Mouse (Mus musculus) hindbrain, postnatal 0 days (tissue): ENCODE data around the gene Cemip2. TPM values are rescaled to one million over a fixed set of nuclear protein-coding genes. Genes with fewer than 3 reads are reported as not detected.

Source experiments
- ATAC-seq: fragments of 200-750 bp; cut with Nextera tagmentation; 2 replicates; pipeline ENCODE4 v1.8.0; 2017; ENCODE audit warnings: mild to moderate bottlenecking, moderate TSS enrichment, moderate library complexity
- DNase-seq: peaks from one replicate; pipeline ENCODE4 v3.0.0-alpha.2; 2015; ENCODE audit warnings: low spot score
- H3K27ac ChIP-seq: fragments of 300-500 bp; sonication (generic); 2 replicates; pipeline ENCODE4 v1.5.1; 2014; ENCODE audit warnings: mild to moderate bottlenecking
- H3K27me3 ChIP-seq: fragments of 300-500 bp; sonication (generic); 2 replicates; pipeline ENCODE4 v1.6.1; 2014; ENCODE audit warnings: low read length, mixed read lengths; ENCODE audit not compliant: insufficient read depth
- H3K36me3 ChIP-seq: fragments of 300-500 bp; sonication (generic); 2 replicates; pipeline ENCODE4 v1.6.1; 2014; ENCODE audit warnings: low read length, mixed read lengths; ENCODE audit not compliant: insufficient read depth
- H3K4me1 ChIP-seq: fragments of 300-500 bp; sonication (generic); 2 replicates; pipeline ENCODE4 v1.6.1; 2014; ENCODE audit warnings: antibody characterized with exemption, low read length, mixed read lengths; ENCODE audit not compliant: insufficient read depth
- H3K4me2 ChIP-seq: fragments of 300-500 bp; sonication (generic); 2 replicates; pipeline ENCODE4 v1.6.1; 2014; ENCODE audit warnings: low read depth, mild to moderate bottlenecking, low read length, moderate library complexity, mixed read lengths
- H3K4me3 ChIP-seq: fragments of 300-500 bp; sonication (generic); 2 replicates; pipeline ENCODE4 v1.5.1; 2014; ENCODE audit warnings: low read length
- H3K9ac ChIP-seq: fragments of 300-500 bp; sonication (generic); replicated peaks from 2 replicates; pipeline ENCODE4 v1.6.1; 2014; ENCODE audit warnings: mild to moderate bottlenecking, low read length, moderate library complexity, mixed read lengths
- H3K9me3 ChIP-seq: fragments of 300-500 bp; sonication (generic); 2 replicates; pipeline ENCODE4 v1.6.1; 2016; ENCODE audit warnings: low read length, mixed read lengths
- CTCF ChIP-seq: IDR thresholded peaks from 2 replicates; pipeline ENCODE4 v1.5.1; 2016; ENCODE audit warnings: antibody characterized with exemption, control low read depth, low read depth
- WGBS: fragments of 180-500 bp; shearing (Covaris S2); extraction: QIAGEN DNeasy Blood & Tissue Kit; methylation state at CpG from one replicate; pipeline ENCODE4 v1.1.7; 2014; 5-methylcytosine and 5-hydroxymethylcytosine counted together
- polyA plus RNA-seq: library from polyadenylated mRNA; unstranded; fragments of >200 nt; fragmentation: Nextera tagmentation; extraction: Ambion mirVana; gene quantifications from 2 replicates; pipeline ENCODE4 v1.2.1, GENCODE M21; 2015
- total RNA-seq: library from RNA; depleted of rRNA; stranded (reverse); fragments of >200 nt; gene quantifications from 2 replicates; pipeline ENCODE4 v1.2.3, GENCODE M21; 2014

Gene Cemip2
- total and polyA plus RNA-seq, 2 experiments from 2014 or later: 11.7 to 25.1 TPM

- H3K36me3 ChIP-seq: peaks cover 17% of the 10 kb centered on the region
Observed at GRCm38 (mm10) chr19:21858846-21859521, 80.8 kb downstream of the Cemip2 start.

GRCm38 (mm10) chr19:21860132-21860531, 82.0 kb downstream of the Cemip2 start:
- 80% methylated on average over 5 of the region's 5 CpGs for WGBS
- Histone ChIP-seq H3K27ac (no peak overlapping the region), H3K36me3 (peaks cover 13% of the 10 kb centered on the region), H3K9me3 (no peaks in the 10 kb centered on the region), H3K9ac (no peak overlapping the region), H3K4me1 (no peaks in the 10 kb centered on the region), H3K4me3 (no peak overlapping the region), H3K4me2 (no peak overlapping the region), H3K27me3 (no peaks in the 10 kb centered on the region)
- ATAC-seq (no peak), DNase-seq (no peak)
- no peak for TF ChIP-seq CTCF

More at GRCm38 (mm10) chr19:21858846-21859521, 80.8 kb downstream of the Cemip2 start:
- no peaks in the 10 kb centered on the region for H3K9me3 ChIP-seq
- H3K27me3 ChIP-seq: no peaks in the 10 kb centered on the region
- DNase-seq: no peak
- no peak for ATAC-seq
- H3K4me3 ChIP-seq: no peak overlapping the region
- H3K4me1 ChIP-seq: no peaks in the 10 kb centered on the region
- H3K4me2 ChIP-seq: no peak overlapping the region
- WGBS: 88% methylated on average over 12 of the region's 12 CpGs
- no peak for TF ChIP-seq CTCF
- H3K27ac ChIP-seq: no peak overlapping the region
- H3K9ac ChIP-seq: no peak overlapping the region

- Histone ChIP-seq H3K36me3 (peaks cover 9% of the 10 kb centered on the region), H3K27me3 (no peaks in the 10 kb centered on the region), H3K4me1 (no peaks in the 10 kb centered on the region), H3K27ac (no peak overlapping the region), H3K9me3 (no peaks in the 10 kb centered on the region), H3K4me3 (no peak overlapping the region), H3K4me2 (no peak overlapping the region), H3K9ac (no peak overlapping the region)
- no peak for ATAC-seq
- TF ChIP-seq CTCF: no peak
- no peak for DNase-seq
- 95% methylated on average over 6 of the region's 6 CpGs for WGBS
Observed at GRCm38 (mm10) chr19:21860894-21861293, 82.8 kb downstream of the Cemip2 start.

GRCm38 (mm10) chr19:21862289-21862990, 84.3 kb downstream of the Cemip2 start:
- Histone ChIP-seq H3K4me2 (no peak overlapping the region), H3K9me3 (no peaks in the 10 kb centered on the region), H3K36me3 (peaks cover 3% of the 10 kb centered on the region; the same call in 1 of the 2 replicates), H3K27ac (no peak overlapping the region), H3K27me3 (no peaks in the 10 kb centered on the region), H3K4me1 (no peaks in the 10 kb centered on the region), H3K4me3 (no peak overlapping the region), H3K9ac (no peak overlapping the region)
- TF ChIP-seq CTCF: no peak
- ATAC-seq (no peak), DNase-seq (no peak)
- WGBS: 88% methylated on average over 5 of the region's 5 CpGs

GRCm38 (mm10) chr19:21862991-21863931, 85.1 kb downstream of the Cemip2 start:
- Histone ChIP-seq H3K9ac (no peak overlapping the region), H3K4me3 (no peak overlapping the region), H3K4me1 (no peaks in the 10 kb centered on the region), H3K36me3 (no peaks in the 10 kb centered on the region), H3K9me3 (no peaks in the 10 kb centered on the region), H3K4me2 (no peak overlapping the region), H3K27me3 (no peaks in the 10 kb centered on the region), H3K27ac (no peak overlapping the region)
- DNase-seq (no peak), ATAC-seq (no peak)
- TF ChIP-seq CTCF: no peak
- WGBS: 84% methylated on average over 9 of the region's 9 CpGs

- ATAC-seq: no peak
Observed at GRCm38 (mm10) chr19:21865242-21866055, 87.3 kb downstream of the Cemip2 start.

More at GRCm38 (mm10) chr19:21865242-21866055, 87.3 kb downstream of the Cemip2 start:
- H3K4me3 ChIP-seq: no peak overlapping the region
- DNase-seq: no peak
- no peaks in the 10 kb centered on the region for H3K27me3 ChIP-seq
- TF ChIP-seq CTCF: no peak
- H3K4me2 ChIP-seq: no peak overlapping the region
- H3K36me3 ChIP-seq: no peaks in the 10 kb centered on the region
- no peak overlapping the region for H3K9ac ChIP-seq
- no peak overlapping the region for H3K27ac ChIP-seq
- no peaks in the 10 kb centered on the region for H3K4me1 ChIP-seq
- 88% methylated on average over 7 of the region's 7 CpGs for WGBS
- H3K9me3 ChIP-seq: no peaks in the 10 kb centered on the region
